Mouse (Mus musculus): Measurements from ENCODE around the gene Abhd2. TPM values are rescaled to one million over a fixed set of nuclear protein-coding genes. Genes with fewer than 3 reads are reported as not detected.

Abhd2 gene
- total RNA-seq, 4 experiments from 2014 or later, result 106 to 135 (median 117) TPM

- DNase-seq (ENCODE audit: low spot score in 2 of 2), result no peak
Measured at GRCm38 (mm10) chr7:79293605-79294232, 20.7 kb downstream of the Abhd2 start.

GRCm38 (mm10) chr7:79294449-79294980, 21.5 kb downstream of the Abhd2 start:
- DNase-seq (ENCODE audit: low spot score in 2 of 2), result no peak

GRCm38 (mm10) chr7:79295196-79295826, 22.3 kb downstream of the Abhd2 start:
- no peak for DNase-seq (ENCODE audit: low spot score in 2 of 2)

GRCm38 (mm10) chr7:79298681-79299080, 25.7 kb downstream of the Abhd2 start:
- no peak for DNase-seq (ENCODE audit: low spot score in 2 of 2)

GRCm38 (mm10) chr7:79299548-79299947, 26.5 kb downstream of the Abhd2 start:
- no peak for DNase-seq (ENCODE audit: low spot score in 2 of 2)

- no peak for DNase-seq (ENCODE audit: low spot score in 2 of 2)
Measured at GRCm38 (mm10) chr7:79300432-79301151, 27.6 kb downstream of the Abhd2 start.

GRCm38 (mm10) chr7:79302145-79302544, 29.1 kb downstream of the Abhd2 start:
- DNase-seq (ENCODE audit: low spot score in 2 of 2), result no peak

GRCm38 (mm10) chr7:79302586-79302985, 29.6 kb downstream of the Abhd2 start:
- no peak for DNase-seq (ENCODE audit: low spot score in 2 of 2)

GRCm38 (mm10) chr7:79303183-79303761, 30.3 kb downstream of the Abhd2 start:
- DNase-seq (ENCODE audit: low spot score in 2 of 2), result no peak

- no peak for DNase-seq (ENCODE audit: low spot score in 2 of 2)
Measured at GRCm38 (mm10) chr7:79308455-79309030, 35.5 kb downstream of the Abhd2 start.

- no peak for DNase-seq (ENCODE audit: low spot score in 2 of 2)
Measured at GRCm38 (mm10) chr7:79309247-79310190, 36.5 kb downstream of the Abhd2 start.

- DNase-seq (ENCODE audit: low spot score in 2 of 2), result no peak
Measured at GRCm38 (mm10) chr7:79310191-79310555, 37.2 kb downstream of the Abhd2 start.

- no peak for DNase-seq (ENCODE audit: low spot score in 2 of 2)
Measured at GRCm38 (mm10) chr7:79311420-79311988, 38.5 kb downstream of the Abhd2 start.

- no peak for DNase-seq (ENCODE audit: low spot score in 2 of 2)
Measured at GRCm38 (mm10) chr7:79312246-79312645, 39.2 kb downstream of the Abhd2 start.

GRCm38 (mm10) chr7:79313519-79314059, 40.6 kb downstream of the Abhd2 start:
- DNase-seq (ENCODE audit: low spot score in 2 of 2), result no peak

- no peak for DNase-seq (ENCODE audit: low spot score in 2 of 2)
Measured at GRCm38 (mm10) chr7:79314517-79314916, 41.5 kb downstream of the Abhd2 start.

- no peak for DNase-seq (ENCODE audit: low spot score in 2 of 2)
Measured at GRCm38 (mm10) chr7:79315149-79315548, 42.1 kb downstream of the Abhd2 start.

GRCm38 (mm10) chr7:79316069-79316695, 43.2 kb downstream of the Abhd2 start:
- DNase-seq (ENCODE audit: low spot score in 2 of 2), result no peak

GRCm38 (mm10) chr7:79317576-79317975, 44.6 kb downstream of the Abhd2 start:
- no peak for DNase-seq (ENCODE audit: low spot score in 2 of 2)

Data from left cerebral cortex, adult 8-10 months (tissue).